Mouse (Mus musculus): ENCODE measurements around the gene Rbbp4. TPM values are rescaled to one million over a fixed set of nuclear protein-coding genes. Genes with fewer than 3 reads are reported as not detected.
A peak's percentile ranks its signal among the peaks of the same experiment; 100 is the strongest.

Rbbp4 gene
- polyA plus RNA-seq, 1 experiment from 2014 or later: 388 TPM

DNA sequence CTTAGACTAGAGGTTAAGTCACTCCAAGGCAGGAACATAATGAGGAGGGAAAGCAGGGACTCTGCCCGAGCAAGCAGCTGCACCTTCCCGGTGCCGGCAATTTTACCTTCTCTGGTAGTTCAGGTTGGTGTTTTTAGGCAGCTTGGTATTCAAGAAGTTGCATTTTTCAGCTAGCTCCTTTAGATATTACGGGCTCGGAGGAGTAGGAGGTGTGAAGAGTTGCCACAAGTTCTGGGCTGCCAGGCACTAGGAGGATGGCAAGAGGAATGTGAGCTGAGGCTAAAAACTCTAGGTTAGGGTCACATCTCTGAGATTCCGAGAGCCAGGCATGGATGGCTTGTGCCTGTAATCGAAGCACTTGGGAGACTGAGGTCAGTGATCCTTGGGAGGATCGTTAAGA lies 45.5 kb downstream of the Rbbp4 start:
- Histone ChIP-seq H3K36me3 (ENCODE audit: control insufficient read depth, insufficient read depth) (no peaks in the 10 kb centered on the region), H3K27me3 (replicated peaks; ENCODE audit: control insufficient read depth, insufficient read depth, low read length) (peaks cover 6% of the 10 kb centered on the region; the same call in 1 of the 2 replicates), H3K9me3 (ENCODE audit: control insufficient read depth, low read length) (no peaks in the 10 kb centered on the region), H3K4me3 (replicated peaks; ENCODE audit: low read length) (no peak overlapping the region), H3K4me1 (replicated peaks; ENCODE audit: control insufficient read depth, insufficient read depth, low read length) (peaks cover 16% of the 10 kb centered on the region), H3K27ac (ENCODE audit: low read length) (no peak overlapping the region), H3K9ac (replicated peaks; ENCODE audit: low read depth, low read length) (no peak overlapping the region), H3K4me2 (ENCODE audit: low read length) (no peak overlapping the region)
- ATAC-seq: no peak
- WGBS: 90% methylated on average over 8 of the region's 8 CpGs

DNA sequence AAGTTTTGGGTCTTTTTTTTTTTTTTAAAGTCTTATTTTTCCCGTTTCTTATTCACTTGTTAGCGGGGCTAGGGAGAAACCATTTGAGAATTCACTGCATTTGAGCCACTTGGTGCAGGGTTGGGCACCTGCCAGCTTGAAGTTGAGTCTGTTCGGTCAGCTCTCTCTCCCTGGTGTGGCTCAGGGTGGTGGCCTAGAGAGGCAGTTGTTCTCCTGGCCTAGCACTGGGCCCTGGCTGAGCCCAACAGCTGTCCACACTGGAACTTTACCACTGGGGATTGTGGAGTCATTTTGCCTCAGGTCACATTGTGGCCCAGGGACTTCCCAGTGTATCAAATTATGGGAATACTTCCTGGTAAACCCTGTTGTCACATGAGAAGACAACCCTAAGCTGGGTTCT lies 47.1 kb downstream of the Rbbp4 start:
- ATAC-seq: no peak
- no peak overlapping the region for H3K9ac ChIP-seq (replicated peaks; ENCODE audit: low read depth, low read length)
- no peaks in the 10 kb centered on the region for H3K9me3 ChIP-seq (ENCODE audit: control insufficient read depth, low read length)
- WGBS: 26% methylated on average over 3 of the region's 3 CpGs
- peaks cover 16% of the 10 kb centered on the region for H3K4me1 ChIP-seq (replicated peaks; ENCODE audit: control insufficient read depth, insufficient read depth, low read length)
- peaks cover 4% of the 10 kb centered on the region; the same call in 1 of the 2 replicates for H3K27me3 ChIP-seq (replicated peaks; ENCODE audit: control insufficient read depth, insufficient read depth, low read length)
- peak overlapping the region; percentile 49 for H3K4me3 ChIP-seq (replicated peaks; ENCODE audit: low read length)
- H3K27ac ChIP-seq (ENCODE audit: low read length): no peak overlapping the region
- H3K36me3 ChIP-seq (ENCODE audit: control insufficient read depth, insufficient read depth): no peaks in the 10 kb centered on the region
- no peak overlapping the region; the same call in 1 of the 2 replicates for H3K4me2 ChIP-seq (ENCODE audit: low read length)

DNA sequence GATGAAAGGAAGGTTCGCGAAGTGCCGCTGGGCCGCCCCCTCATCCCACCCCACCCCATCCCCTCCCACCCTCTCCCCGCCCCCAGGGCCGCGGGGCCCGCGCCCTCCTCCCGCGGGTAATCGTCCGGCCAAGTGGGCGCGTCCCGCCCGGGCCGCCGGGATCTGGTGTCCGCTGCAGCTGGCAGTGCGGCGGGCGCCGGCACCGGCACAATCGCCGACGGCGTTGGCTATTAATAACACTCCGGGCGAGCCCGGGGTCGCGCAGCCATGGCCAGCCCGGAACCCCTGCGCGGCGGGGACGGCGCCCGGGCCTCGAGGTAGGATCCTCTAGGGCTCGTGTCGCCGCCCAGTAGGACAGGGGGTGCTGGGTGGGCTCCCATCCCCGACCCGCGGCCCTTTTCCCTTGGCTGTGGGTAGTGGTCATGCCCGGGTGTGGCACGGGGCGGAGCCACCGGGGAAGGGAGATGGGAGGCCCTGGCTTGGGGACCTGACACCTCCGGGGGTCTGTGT lies 47.6 kb downstream of the Rbbp4 start, which contains the start of gene Sync:
Gene Sync, plus strand, starts transcription at position 146 of the 510 bp plus-strand sequence.
- under 1% methylated on average over 52 of the region's 53 CpGs for WGBS
- Histone ChIP-seq H3K9ac (replicated peaks; ENCODE audit: low read depth, low read length) (peak within 1 kb of the TSS; percentile 57), H3K4me1 (replicated peaks; ENCODE audit: control insufficient read depth, insufficient read depth, low read length) (peaks cover 16% of the 10 kb centered on the region), H3K36me3 (ENCODE audit: control insufficient read depth, insufficient read depth) (no peaks in the 10 kb centered on the region), H3K9me3 (ENCODE audit: control insufficient read depth, low read length) (no peaks in the 10 kb centered on the region), H3K4me3 (replicated peaks; ENCODE audit: low read length) (peak within 1 kb of the TSS; percentile 49), H3K27ac (ENCODE audit: low read length) (no peak within 1 kb of the TSS), H3K4me2 (ENCODE audit: low read length) (peak within 1 kb of the TSS; percentile 89), H3K27me3 (replicated peaks; ENCODE audit: control insufficient read depth, insufficient read depth, low read length) (peaks cover 4% of the 10 kb centered on the region; the same call in 1 of the 2 replicates)
- ATAC-seq: peak; percentile 36; the same call in 1 of the 2 replicates

DNA sequence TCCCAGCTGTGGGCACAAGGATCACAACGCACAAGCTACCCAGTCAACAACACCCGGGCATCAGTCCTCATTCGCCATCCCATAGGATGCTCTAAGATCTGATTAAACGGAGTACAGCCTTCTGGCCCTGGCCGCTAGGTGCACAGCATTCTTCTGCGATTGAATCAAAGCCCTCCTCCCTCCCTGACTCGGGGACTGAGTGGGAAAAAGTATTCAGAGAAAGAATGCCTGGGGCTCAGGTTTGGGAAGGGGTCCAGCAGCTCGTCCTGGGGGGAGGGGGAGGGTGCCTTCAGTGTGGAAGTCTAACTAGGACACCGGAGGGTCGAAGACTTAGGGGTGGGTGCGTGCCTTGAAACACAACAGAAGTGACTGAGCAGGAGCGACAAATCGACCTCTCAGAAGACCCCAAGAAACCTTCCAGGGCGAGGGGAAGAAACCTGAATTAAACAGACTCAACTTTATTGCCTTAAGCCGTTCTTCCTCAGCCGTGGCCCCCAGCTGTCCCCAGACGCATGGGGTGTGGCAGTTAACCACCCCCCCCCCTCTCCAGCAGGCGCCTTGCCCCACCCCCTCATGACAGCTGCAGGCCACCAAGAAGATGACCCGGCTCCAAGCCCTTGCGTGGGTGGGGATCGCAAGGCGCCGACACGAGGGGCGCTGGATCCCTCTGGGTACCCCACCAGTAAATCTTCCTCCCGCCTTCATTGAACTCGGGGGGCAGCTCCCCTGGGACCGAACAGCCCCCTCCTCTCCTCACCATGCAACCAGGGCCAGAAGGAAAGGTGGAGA lies 48.3 kb downstream of the Rbbp4 start:
- Histone ChIP-seq H3K4me1 (replicated peaks; ENCODE audit: control insufficient read depth, insufficient read depth, low read length) (peaks cover 16% of the 10 kb centered on the region), H3K27me3 (replicated peaks; ENCODE audit: control insufficient read depth, insufficient read depth, low read length) (peaks cover 4% of the 10 kb centered on the region; the same call in 1 of the 2 replicates), H3K9me3 (ENCODE audit: control insufficient read depth, low read length) (no peaks in the 10 kb centered on the region), H3K9ac (replicated peaks; ENCODE audit: low read depth, low read length) (peak overlapping the region; percentile 57), H3K36me3 (ENCODE audit: control insufficient read depth, insufficient read depth) (no peaks in the 10 kb centered on the region), H3K4me2 (ENCODE audit: low read length) (peak overlapping the region; percentile 89), H3K4me3 (replicated peaks; ENCODE audit: low read length) (peak overlapping the region; percentile 49), H3K27ac (ENCODE audit: low read length) (no peak overlapping the region)
- no peak; the same call in 1 of the 2 replicates for ATAC-seq
- under 1% methylated on average over 28 of the region's 28 CpGs for WGBS

DNA sequence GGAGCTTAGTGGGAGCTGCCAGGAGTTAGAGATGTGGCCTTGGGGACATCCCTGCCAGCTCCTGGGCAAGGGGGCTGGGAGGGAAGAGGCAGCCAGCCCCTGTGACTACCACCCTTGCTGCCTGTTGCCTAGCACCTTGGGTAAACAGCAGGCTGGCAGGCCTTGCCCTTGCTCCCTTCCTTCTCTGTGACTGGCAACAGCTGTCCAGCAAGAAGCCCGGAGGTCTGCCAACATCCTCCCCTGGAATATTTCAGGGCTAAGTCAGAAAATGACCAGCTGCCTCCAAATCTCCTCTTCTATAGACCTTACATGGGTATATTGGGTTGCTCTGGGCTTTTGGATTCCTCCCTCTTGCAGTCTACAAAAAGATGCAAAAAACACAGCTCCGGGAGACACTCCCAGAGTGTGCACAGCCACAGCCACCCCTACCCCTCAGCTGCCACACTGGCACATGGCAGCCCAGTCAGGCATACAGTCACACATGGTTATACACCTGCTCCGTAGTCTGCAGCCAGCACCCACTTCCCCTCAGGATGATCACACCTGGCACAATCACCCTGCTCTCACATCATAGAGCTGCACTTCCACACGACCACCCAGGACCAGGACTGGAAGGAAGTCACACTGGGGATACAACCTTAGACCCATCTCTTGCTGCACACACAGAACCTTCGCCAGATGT lies 49.0 kb downstream of the Rbbp4 start:
- no peak overlapping the region for H3K4me3 ChIP-seq (replicated peaks; ENCODE audit: low read length)
- ATAC-seq: no peak
- H3K27me3 ChIP-seq (replicated peaks; ENCODE audit: control insufficient read depth, insufficient read depth, low read length): peaks cover 4% of the 10 kb centered on the region; the same call in 1 of the 2 replicates
- peaks cover 16% of the 10 kb centered on the region for H3K4me1 ChIP-seq (replicated peaks; ENCODE audit: control insufficient read depth, insufficient read depth, low read length)
- 58% methylated on average over 5 of the region's 5 CpGs for WGBS
- no peaks in the 10 kb centered on the region for H3K36me3 ChIP-seq (ENCODE audit: control insufficient read depth, insufficient read depth)
- no peaks in the 10 kb centered on the region for H3K9me3 ChIP-seq (ENCODE audit: control insufficient read depth, low read length)
- H3K9ac ChIP-seq (replicated peaks; ENCODE audit: low read depth, low read length): no peak overlapping the region
- no peak overlapping the region for H3K27ac ChIP-seq (ENCODE audit: low read length)
- H3K4me2 ChIP-seq (ENCODE audit: low read length): peak overlapping the region; percentile 89; the same call in 1 of the 2 replicates

DNA sequence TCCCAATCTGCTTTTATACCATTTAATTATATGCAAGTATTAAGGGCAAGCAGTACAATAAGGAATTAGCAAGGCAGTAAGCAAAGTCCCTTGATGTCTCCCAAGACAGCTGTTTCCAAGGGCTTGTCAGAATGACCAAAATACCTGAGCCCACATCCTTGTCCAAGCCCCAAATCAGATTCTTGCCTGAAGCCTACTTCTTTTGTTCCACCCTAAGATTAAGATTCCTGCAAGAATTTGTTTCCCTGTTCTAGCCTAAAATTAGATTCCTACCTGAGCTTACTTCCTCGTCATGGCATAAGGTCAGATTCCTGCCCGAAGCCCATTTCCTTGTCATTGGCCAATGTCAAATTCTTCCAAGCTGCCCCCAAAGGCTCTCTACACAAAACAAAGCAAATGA lies 50.5 kb downstream of the Rbbp4 start:
- Histone ChIP-seq H3K4me1 (replicated peaks; ENCODE audit: control insufficient read depth, insufficient read depth, low read length) (peaks cover 16% of the 10 kb centered on the region), H3K9ac (replicated peaks; ENCODE audit: low read depth, low read length) (no peak overlapping the region), H3K36me3 (ENCODE audit: control insufficient read depth, insufficient read depth) (no peaks in the 10 kb centered on the region), H3K4me2 (ENCODE audit: low read length) (no peak overlapping the region), H3K4me3 (replicated peaks; ENCODE audit: low read length) (no peak overlapping the region), H3K27ac (ENCODE audit: low read length) (no peak overlapping the region), H3K27me3 (replicated peaks; ENCODE audit: control insufficient read depth, insufficient read depth, low read length) (peaks cover 4% of the 10 kb centered on the region; the same call in 1 of the 2 replicates), H3K9me3 (ENCODE audit: control insufficient read depth, low read length) (no peaks in the 10 kb centered on the region)
- 92% methylated on average over 2 of the region's 2 CpGs for WGBS
- no peak for ATAC-seq

DNA sequence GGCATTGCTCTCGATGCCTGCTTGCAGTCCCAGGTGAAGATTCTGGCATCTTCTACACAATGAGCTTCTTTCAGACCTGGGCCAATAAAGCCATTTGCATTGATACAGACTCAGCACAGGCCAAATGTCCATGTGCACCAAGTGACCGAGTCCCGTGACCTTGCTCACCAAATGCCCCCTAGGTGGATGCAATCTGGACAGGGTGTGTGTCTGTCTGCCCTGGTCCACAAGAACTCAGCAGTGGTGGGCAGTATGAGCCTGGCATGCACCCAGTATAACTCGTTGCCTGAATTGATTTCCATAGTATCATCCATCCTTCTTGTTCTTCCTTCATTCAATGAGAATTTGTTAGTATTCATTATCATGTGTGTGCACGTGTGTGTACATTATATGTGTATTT lies 51.9 kb downstream of the Rbbp4 start:
- Histone ChIP-seq H3K9ac (replicated peaks; ENCODE audit: low read depth, low read length) (no peak overlapping the region), H3K4me2 (ENCODE audit: low read length) (no peak overlapping the region), H3K4me1 (replicated peaks; ENCODE audit: control insufficient read depth, insufficient read depth, low read length) (peaks cover 16% of the 10 kb centered on the region), H3K27me3 (replicated peaks; ENCODE audit: control insufficient read depth, insufficient read depth, low read length) (peaks cover 4% of the 10 kb centered on the region; the same call in 1 of the 2 replicates), H3K9me3 (ENCODE audit: control insufficient read depth, low read length) (no peaks in the 10 kb centered on the region), H3K4me3 (replicated peaks; ENCODE audit: low read length) (no peak overlapping the region), H3K27ac (ENCODE audit: low read length) (no peak overlapping the region), H3K36me3 (ENCODE audit: control insufficient read depth, insufficient read depth) (no peaks in the 10 kb centered on the region)
- 80% methylated on average over 5 of the region's 5 CpGs for WGBS
- ATAC-seq: no peak

DNA sequence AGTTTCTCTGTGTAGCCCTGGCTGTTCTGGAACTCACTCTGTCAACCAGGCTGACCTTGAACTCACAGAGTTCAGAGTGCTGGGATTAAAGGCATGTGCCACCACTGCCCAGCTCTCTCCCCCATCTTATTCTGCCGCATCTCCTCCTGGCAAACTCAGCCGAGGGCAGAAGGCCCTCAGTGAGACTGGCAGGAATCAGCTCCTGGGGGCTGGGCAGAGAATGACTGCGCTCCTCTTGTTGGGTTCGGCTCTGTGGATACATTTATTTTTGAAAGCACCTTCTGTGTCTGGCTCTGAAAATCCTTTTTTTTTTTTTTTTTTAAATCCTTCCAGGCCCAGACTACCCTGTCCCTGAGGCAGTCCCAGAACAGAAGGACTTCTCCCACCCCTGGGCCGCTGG lies 52.4 kb downstream of the Rbbp4 start:
- 77% methylated on average over 5 of the region's 5 CpGs for WGBS
- Histone ChIP-seq H3K27me3 (replicated peaks; ENCODE audit: control insufficient read depth, insufficient read depth, low read length) (peaks cover 4% of the 10 kb centered on the region; the same call in 1 of the 2 replicates), H3K27ac (ENCODE audit: low read length) (no peak overlapping the region), H3K4me3 (replicated peaks; ENCODE audit: low read length) (no peak overlapping the region), H3K36me3 (ENCODE audit: control insufficient read depth, insufficient read depth) (no peaks in the 10 kb centered on the region), H3K9me3 (ENCODE audit: control insufficient read depth, low read length) (no peaks in the 10 kb centered on the region), H3K4me2 (ENCODE audit: low read length) (no peak overlapping the region), H3K9ac (replicated peaks; ENCODE audit: low read depth, low read length) (no peak overlapping the region), H3K4me1 (replicated peaks; ENCODE audit: control insufficient read depth, insufficient read depth, low read length) (peaks cover 16% of the 10 kb centered on the region)
- no peak for ATAC-seq

DNA sequence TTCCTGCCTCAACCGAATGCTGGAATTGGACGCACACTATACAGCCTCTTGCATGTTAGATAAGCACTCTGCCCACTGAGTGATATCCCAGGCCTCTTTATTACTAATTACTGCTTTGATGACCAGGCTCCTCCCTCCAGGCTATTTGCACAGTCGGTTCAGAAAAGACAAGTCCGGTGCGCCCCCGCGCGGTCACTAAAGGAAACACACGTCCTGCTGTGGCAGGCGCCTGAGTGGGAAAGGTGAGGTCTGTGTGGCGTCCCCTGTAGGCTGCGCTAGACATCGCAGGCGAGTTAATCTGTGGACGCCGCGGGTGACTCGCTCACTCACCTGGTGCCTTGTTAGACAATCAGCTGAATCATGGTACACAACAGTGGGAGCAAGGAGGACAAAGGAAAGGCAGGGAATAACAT lies 58.7 kb downstream of the Rbbp4 start:
- Histone ChIP-seq H3K27ac (ENCODE audit: low read length) (no peak overlapping the region), H3K27me3 (replicated peaks; ENCODE audit: control insufficient read depth, insufficient read depth, low read length) (no peaks in the 10 kb centered on the region), H3K4me2 (ENCODE audit: low read length) (no peak overlapping the region), H3K4me3 (replicated peaks; ENCODE audit: low read length) (no peak overlapping the region), H3K9me3 (ENCODE audit: control insufficient read depth, low read length) (no peaks in the 10 kb centered on the region), H3K9ac (replicated peaks; ENCODE audit: low read depth, low read length) (no peak overlapping the region), H3K36me3 (ENCODE audit: control insufficient read depth, insufficient read depth) (no peaks in the 10 kb centered on the region), H3K4me1 (replicated peaks; ENCODE audit: control insufficient read depth, insufficient read depth, low read length) (peaks cover 4% of the 10 kb centered on the region; the same call in 1 of the 2 replicates)
- 3% methylated on average over 18 of the region's 18 CpGs for WGBS
- peak; percentile 59 for ATAC-seq

Measured in forebrain, embryonic 16.5 days (tissue).